Mouse (Mus musculus) hindbrain, embryonic 11.5 days (tissue): ENCODE measurements at regions not wholly inside any gene's neighbourhood (a gene's known extent, or its start where the extent isn't known, plus 50 kb on each side); places are given as distances from the start of the nearest gene placed in this dataset.

ENCODE experiments used
- ATAC-seq: fragments of 200-750 bp; cut with Nextera tagmentation; 2 replicates; pipeline ENCODE4 v1.8.0; 2017; ENCODE audit warnings: mild to moderate bottlenecking, moderate TSS enrichment, moderate library complexity; ENCODE audit not compliant: low FRiP score
- DNase-seq: peaks from one replicate; pipeline ENCODE4 v3.0.0-alpha.2; 2015; ENCODE audit warnings: low spot score
- H3K27ac ChIP-seq: fragments of 300-500 bp; sonication (generic); 2 replicates; pipeline ENCODE4 v1.5.1; 2014; ENCODE audit warnings: mild to moderate bottlenecking, low read depth, low read length
- H3K27me3 ChIP-seq: fragments of 300-500 bp; sonication (generic); 2 replicates; pipeline ENCODE4 v1.6.1; 2014; ENCODE audit warnings: mild to moderate bottlenecking, low read length, moderate library complexity, mixed read lengths; ENCODE audit not compliant: control insufficient read depth, insufficient read depth
- H3K36me3 ChIP-seq: fragments of 300-500 bp; sonication (generic); 2 replicates; pipeline ENCODE4 v1.6.1; 2014; ENCODE audit warnings: mild to moderate bottlenecking, low read length, moderate library complexity, mixed read lengths; ENCODE audit not compliant: control insufficient read depth, insufficient read depth
- H3K4me1 ChIP-seq: fragments of 300-500 bp; sonication (generic); replicated peaks from 2 replicates; pipeline ENCODE4 v1.6.1; 2014; ENCODE audit warnings: low read length, mixed read lengths; ENCODE audit not compliant: control insufficient read depth, insufficient read depth
- H3K4me2 ChIP-seq: fragments of 300-500 bp; sonication (generic); replicated peaks from 2 replicates; pipeline ENCODE4 v1.6.1; 2014; ENCODE audit warnings: mild to moderate bottlenecking, low read depth, low read length
- H3K4me3 ChIP-seq: fragments of 300-500 bp; sonication (generic); 2 replicates; pipeline ENCODE4 v1.5.1; 2014; ENCODE audit warnings: low read depth, low read length
- H3K9ac ChIP-seq: fragments of 300-500 bp; sonication (generic); 2 replicates; pipeline ENCODE4 v1.6.1; 2014; ENCODE audit warnings: low read depth, low read length
- H3K9me3 ChIP-seq: fragments of 300-500 bp; sonication (generic); 2 replicates; pipeline ENCODE4 v1.6.1; 2016; ENCODE audit warnings: low read length; ENCODE audit not compliant: control insufficient read depth
- WGBS: fragments of 180-500 bp; shearing (Covaris S2); extraction: QIAGEN DNeasy Blood & Tissue Kit; methylation state at CpG from one replicate; pipeline ENCODE4 v1.1.7; 2014; 5-methylcytosine and 5-hydroxymethylcytosine counted together

DNA sequence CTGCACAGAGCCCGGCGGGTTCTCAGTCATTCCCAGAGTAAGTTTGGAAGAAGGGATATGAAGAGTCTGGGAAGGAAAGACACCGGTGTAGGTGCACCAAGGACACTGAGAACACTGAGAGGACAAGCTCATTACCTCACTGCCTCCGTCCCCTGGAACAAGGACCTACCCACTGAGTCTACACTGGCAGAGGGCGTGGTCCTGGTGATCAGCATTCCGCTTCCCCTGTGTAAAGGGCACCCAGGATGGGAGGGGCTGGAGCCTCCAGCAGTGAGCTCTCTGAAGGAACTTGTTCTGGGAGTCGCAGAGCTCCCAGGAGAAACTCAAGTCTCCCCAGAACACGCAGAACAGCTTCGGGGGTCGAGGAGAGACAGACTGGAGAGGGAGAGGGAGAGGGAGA is 76.9 kb upstream of the Calm2 start:
- Histone ChIP-seq H3K27me3 (no peaks in the 10 kb centered on the region), H3K27ac (no peak overlapping the region), H3K4me1 (peaks cover 2% of the 10 kb centered on the region; the same call in 1 of the 2 replicates), H3K9ac (no peak overlapping the region), H3K9me3 (no peaks in the 10 kb centered on the region), H3K4me3 (no peak overlapping the region), H3K36me3 (no peaks in the 10 kb centered on the region), H3K4me2 (no peak overlapping the region)
- 49% methylated on average over 8 of the region's 10 CpGs for WGBS
- DNase-seq (no peak), ATAC-seq (no peak)

DNA sequence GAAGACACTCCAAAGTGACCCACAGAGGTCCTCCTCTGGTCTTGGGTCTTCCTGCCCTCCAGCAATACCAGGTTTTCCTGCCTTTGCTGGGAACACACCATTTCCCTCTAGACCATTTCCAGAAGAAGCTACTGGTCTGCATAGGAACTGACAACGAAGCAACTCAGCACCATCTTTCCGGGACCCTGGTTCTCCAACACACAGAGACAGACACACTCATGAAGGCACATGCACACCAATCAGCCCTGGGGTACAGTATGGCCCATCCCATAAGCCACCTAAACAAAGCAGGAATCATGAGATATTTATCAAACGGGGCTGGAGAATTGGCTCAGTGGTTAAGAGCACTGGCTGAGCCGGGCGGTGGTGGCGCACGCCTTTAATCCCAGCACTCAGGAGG is 80.4 kb upstream of the Calm2 start:
- Histone ChIP-seq H3K27ac (no peak overlapping the region), H3K9ac (no peak overlapping the region), H3K4me3 (no peak overlapping the region), H3K9me3 (no peaks in the 10 kb centered on the region), H3K27me3 (no peaks in the 10 kb centered on the region), H3K4me2 (no peak overlapping the region), H3K36me3 (no peaks in the 10 kb centered on the region), H3K4me1 (peaks cover 6% of the 10 kb centered on the region; the same call in 1 of the 2 replicates)
- 98% methylated on average over 7 of the region's 7 CpGs for WGBS
- DNase-seq (no peak), ATAC-seq (no peak)

DNA sequence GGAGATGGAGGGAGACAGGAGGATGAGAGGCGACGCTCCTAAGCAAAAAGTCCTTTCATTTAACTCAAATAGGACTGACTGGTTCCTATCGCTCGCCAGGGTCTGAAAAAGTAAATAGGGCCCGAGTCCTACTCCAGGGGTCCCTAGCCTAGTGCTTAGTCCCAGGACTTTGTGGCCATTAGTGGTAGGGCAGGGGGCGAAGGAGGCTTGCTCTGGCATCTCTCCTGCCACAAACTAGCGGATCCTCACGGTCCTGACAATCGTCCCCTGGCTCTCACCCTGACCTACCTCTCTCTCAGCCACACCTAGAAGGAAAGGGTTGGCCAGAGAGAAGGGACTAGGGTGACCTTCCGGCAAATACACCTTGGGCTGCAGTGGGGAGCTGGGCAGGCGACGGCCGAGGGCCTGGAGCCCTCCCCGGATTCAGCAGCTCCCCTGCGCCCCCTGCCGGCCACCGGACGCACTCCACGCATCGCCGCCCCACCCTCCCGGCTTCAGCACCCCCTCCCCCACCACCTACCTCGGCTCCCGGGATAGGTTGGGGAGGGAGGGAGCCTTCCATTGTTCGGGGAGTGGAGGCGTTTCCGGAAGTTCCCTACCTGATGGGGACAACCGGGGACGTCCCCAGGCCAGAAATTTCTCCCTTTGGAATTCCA is 83.6 kb upstream of the Calm2 start:
- DNase-seq: peak; percentile 93
- Histone ChIP-seq H3K4me3 (peak overlapping the region; percentile 36), H3K4me2 (peak overlapping the region; percentile 67), H3K36me3 (no peaks in the 10 kb centered on the region), H3K27ac (no peak overlapping the region), H3K27me3 (no peaks in the 10 kb centered on the region), H3K9me3 (no peaks in the 10 kb centered on the region), H3K4me1 (peaks cover 6% of the 10 kb centered on the region; the same call in 1 of the 2 replicates), H3K9ac (peak overlapping the region; percentile 34)
- 12% methylated on average over 28 of the region's 29 CpGs for WGBS
- ATAC-seq: peak; percentile 87

DNA sequence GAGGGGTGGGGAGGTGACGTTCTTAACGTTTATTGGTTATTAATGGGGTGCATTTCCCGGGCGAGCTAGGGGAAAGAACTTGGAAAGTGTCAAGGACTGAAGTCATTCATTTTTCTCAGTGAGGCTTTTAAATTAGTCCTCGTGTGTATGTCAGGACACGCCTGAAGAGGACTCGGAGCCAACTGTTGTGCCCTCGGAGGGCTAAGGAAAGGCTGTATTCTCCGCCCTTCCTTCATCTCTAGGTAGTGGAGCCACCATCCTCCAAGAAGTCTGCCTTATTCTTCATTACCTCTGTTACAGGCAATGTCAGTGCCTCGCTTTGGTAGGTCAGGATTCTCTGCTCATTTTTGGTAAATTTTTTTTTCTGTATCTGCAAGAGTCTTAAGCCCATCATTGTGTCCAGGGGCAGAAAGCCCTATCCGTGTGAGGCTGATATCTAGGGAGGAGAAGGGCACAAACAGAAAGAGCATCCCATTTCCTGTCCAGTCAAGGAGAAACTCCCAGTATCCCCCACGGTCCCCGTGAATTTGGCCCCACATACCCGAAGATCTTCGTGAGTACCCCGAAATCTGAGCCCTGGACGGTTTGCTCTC is 84.2 kb upstream of the Calm2 start:
- Histone ChIP-seq H3K27ac (no peak overlapping the region), H3K9me3 (no peaks in the 10 kb centered on the region), H3K4me3 (peak overlapping the region; percentile 36), H3K4me1 (peaks cover 6% of the 10 kb centered on the region; the same call in 1 of the 2 replicates), H3K4me2 (peak overlapping the region; percentile 67), H3K27me3 (no peaks in the 10 kb centered on the region), H3K36me3 (no peaks in the 10 kb centered on the region), H3K9ac (peak overlapping the region; percentile 34)
- DNase-seq (no peak), ATAC-seq (peak; percentile 61)
- 1% methylated on average over 17 of the region's 17 CpGs for WGBS

DNA sequence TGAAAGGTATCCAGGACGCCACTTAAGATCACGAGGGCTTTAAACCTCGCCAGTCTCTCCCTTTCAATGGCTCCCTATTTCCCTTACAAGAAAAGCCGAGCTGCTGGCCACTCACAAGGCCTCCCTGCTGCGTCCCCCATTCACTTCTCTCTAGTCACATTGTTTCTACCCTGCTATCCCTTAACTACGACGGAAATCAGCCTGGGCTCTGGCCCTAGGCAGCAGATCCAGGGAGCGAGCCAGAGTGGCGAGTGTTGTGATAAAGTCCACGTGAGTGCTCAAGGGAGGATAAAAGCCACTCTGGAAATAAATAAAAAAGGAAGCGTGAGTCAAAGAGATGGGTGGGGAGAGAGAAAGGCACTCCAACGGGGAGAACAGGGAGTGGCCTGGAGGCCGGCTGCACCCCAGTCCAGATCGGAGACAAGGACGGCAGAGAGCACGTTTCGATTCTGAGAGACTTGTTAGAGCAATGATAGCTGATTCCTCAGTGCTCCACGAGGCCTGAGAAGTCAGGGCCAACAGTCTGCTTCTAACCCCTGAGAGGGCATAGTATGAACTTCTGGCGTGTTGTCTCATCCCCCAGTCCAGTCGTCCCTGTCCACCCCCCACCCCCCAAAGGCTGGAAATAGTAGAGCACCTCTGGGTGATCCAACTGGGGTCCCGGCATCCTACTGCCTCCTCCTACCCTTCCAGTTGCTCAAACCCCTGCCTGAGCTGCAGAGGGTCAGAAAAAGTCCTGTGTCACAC is 84.8 kb upstream of the Calm2 start:
- Histone ChIP-seq H3K27ac (no peak overlapping the region), H3K4me1 (peaks cover 6% of the 10 kb centered on the region; the same call in 1 of the 2 replicates), H3K27me3 (no peaks in the 10 kb centered on the region), H3K4me2 (peak overlapping the region; percentile 67), H3K9me3 (no peaks in the 10 kb centered on the region), H3K4me3 (peak overlapping the region; percentile 36), H3K9ac (no peak overlapping the region), H3K36me3 (no peaks in the 10 kb centered on the region)
- peak; percentile 18; the same call in 1 of the 2 replicates for ATAC-seq
- peak; percentile 62 for DNase-seq
- WGBS: 3% methylated on average over 21 of the region's 21 CpGs

DNA sequence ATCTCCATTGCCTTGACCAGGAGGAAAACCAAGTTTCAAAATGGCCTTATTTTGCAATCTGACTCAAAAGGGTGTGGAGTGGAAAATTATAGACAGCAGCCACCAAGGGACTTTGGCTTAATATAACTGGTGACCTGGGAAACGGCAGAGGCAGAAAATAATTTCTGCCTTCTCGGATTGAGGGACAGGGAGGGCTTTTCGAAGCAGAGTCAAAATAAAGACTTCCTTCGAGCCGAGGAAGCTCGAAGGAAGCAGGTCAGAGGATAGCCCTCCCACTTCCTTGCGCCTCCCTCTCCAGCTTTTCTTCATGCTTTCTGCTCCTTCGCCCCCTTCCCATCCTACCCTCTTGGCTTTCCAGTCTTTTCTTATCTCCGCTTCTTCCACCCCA is 85.4 kb upstream of the Calm2 start:
- Histone ChIP-seq H3K27me3 (no peaks in the 10 kb centered on the region), H3K4me2 (0 out of 2 replicates have a peak overlapping the region, but pooled peaks have one; percentile 0), H3K4me1 (peaks cover 6% of the 10 kb centered on the region; the same call in 1 of the 2 replicates), H3K36me3 (no peaks in the 10 kb centered on the region), H3K9me3 (no peaks in the 10 kb centered on the region), H3K27ac (no peak overlapping the region), H3K9ac (no peak overlapping the region), H3K4me3 (no peak overlapping the region)
- 14% methylated on average over 9 of the region's 9 CpGs for WGBS
- no peak for ATAC-seq
- DNase-seq: peak; percentile 30

DNA sequence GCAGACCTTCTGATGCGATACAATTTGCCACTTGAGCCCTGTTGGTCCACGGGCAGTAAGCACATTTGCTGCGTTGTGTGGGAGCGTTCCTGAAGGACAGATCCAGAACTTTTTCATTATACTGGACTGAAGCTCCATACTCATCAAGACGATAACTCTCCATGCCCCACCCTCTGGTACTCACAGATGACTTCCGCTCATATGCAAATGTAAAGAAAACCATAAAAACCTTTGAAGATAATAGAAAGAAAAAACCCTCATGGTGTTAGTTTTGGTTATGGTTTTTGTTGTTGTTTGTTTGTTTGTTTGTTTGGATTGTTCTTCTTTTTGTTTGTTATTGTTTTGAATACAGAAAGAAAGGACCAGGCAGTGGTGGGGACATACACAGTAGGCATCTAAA is 86.0 kb upstream of the Calm2 start:
- Histone ChIP-seq H3K9me3 (no peaks in the 10 kb centered on the region), H3K4me3 (no peak overlapping the region), H3K27ac (no peak overlapping the region), H3K4me1 (peaks cover 6% of the 10 kb centered on the region; the same call in 1 of the 2 replicates), H3K36me3 (no peaks in the 10 kb centered on the region), H3K27me3 (no peaks in the 10 kb centered on the region), H3K4me2 (no peak overlapping the region), H3K9ac (no peak overlapping the region)
- no peak for DNase-seq
- ATAC-seq: no peak
- 59% methylated on average over 6 of the region's 6 CpGs for WGBS

DNA sequence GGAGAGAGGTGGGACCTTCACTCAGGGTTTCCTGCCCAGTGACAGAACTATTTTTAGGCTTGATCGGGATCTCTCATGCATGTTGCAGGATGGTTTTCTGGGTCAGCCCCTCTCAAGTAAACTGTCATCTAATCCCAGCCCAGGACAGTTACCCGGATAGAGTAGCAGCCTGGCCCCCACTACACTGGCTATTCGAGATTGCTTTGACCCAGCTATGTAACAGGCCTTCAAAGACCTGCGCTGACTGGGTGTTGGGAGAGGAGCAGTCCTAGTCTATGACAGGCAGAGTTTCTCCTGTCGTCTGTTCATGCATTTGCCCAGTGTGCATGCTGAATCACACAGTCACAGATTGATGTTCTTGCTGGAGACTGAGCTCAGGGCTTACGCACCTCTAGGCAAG is 86.2 kb upstream of the Epcam start:
- DNase-seq (no peak), ATAC-seq (no peak)
- H3K4me1 ChIP-seq: no peaks in the 10 kb centered on the region
- no peaks in the 10 kb centered on the region for H3K27me3 ChIP-seq
- H3K4me3 ChIP-seq: no peak overlapping the region
- WGBS: 83% methylated on average over 6 of the region's 6 CpGs
- no peak overlapping the region for H3K4me2 ChIP-seq
- H3K36me3 ChIP-seq: no peaks in the 10 kb centered on the region
- no peaks in the 10 kb centered on the region for H3K9me3 ChIP-seq
- no peak overlapping the region for H3K27ac ChIP-seq
- H3K9ac ChIP-seq: no peak overlapping the region
